Mouse (Mus musculus) brown adipose tissue, adult 24 weeks (tissue): ENCODE data around the gene Vkorc1. TPM values are rescaled to one million over a fixed set of nuclear protein-coding genes. Genes with fewer than 3 reads are reported as not detected.

Experiments used
- H3K27ac ChIP-seq: fragments of 200-500 bp; replicated peaks from 2 replicates; pipeline ENCODE4 v1.5.1; 2012; ENCODE audit warnings: low read depth, mild to moderate bottlenecking, low read length
- H3K4me1 ChIP-seq: fragments of 200-500 bp; 2 replicates; pipeline ENCODE4 v1.6.1; 2012; ENCODE audit warnings: low read length, mixed read lengths; ENCODE audit not compliant: control insufficient read depth, insufficient read depth, insufficient read length
- H3K4me3 ChIP-seq: fragments of 200-500 bp; 2 replicates; pipeline ENCODE4 v1.5.1; 2012; ENCODE audit warnings: low read depth, mild to moderate bottlenecking, low read length, moderate library complexity; ENCODE audit not compliant: insufficient read depth
- polyA plus RNA-seq: library from polyadenylated mRNA; stranded (reverse); fragments of >200 nt; gene quantifications from 2 replicates; pipeline ENCODE4 v1.2.4, GENCODE M21; 2012; ENCODE audit not compliant: missing spikeins, insufficient read depth, insufficient read length

Gene Vkorc1
- polyA plus RNA-seq, 1 experiment, result 86.0 TPM

DNA sequence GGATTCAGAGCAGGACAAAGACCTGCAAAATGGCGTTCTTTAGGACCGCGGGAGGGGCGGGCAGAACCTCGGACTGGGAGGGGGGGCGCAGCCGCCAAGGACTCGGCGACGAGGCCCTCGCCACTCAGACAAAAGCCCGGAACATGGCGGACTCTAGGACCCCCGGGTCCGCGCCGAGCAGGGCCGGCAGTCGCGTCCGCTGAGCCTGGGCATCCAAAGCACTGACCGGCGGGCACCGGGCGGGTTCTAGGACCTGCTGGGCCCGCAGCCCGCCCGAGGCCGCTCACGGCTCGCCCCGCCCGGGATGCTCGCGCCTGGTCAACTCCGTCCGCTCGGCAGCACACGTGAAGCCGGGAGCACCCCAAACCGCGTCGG lies 19.8 kb downstream of the Vkorc1 start:
- Histone ChIP-seq H3K4me1 (no peaks in the 10 kb centered on the region; the same call in 1 of the 2 replicates), H3K4me3 (peak overlapping the region; percentile 85), H3K27ac (peak overlapping the region; percentile 87)

DNA sequence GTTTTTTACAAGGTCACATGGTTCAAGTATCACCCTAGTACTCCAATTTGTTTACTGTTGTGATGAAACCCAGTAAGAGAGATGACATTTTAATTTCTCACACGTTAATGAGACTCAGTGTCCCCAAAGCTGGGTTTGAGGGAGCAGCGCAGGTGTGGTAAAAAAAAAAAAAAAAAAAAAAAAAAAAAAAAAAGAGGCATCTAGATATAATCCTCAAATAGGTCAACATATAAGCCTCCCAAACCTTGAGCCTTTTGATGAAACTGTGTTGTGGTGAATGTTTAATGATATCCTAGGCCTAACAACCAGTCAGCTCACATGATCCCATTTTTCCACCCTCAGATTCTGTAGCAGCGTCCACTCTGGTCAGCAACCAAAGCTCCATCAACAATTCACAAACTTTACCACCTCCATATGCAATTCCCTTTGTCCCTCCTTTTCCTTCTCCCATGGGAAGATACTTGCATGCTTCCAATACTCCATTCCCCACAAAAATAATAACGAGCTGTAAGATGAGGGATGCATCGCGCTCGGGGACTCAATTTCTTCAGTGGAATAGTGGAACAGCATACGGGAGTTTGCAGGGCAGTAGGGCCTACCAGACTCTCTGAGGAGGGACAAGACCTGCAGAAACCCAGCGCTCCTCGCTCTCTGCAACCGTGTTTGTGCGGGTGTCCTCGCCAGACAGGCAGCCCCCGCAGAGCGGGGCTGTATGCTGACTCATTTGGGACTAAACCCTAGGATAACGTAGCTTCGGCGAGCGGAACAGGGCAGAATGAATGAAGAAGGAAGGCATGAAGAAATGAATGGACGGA lies 20.4 kb downstream of the Vkorc1 start:
- Histone ChIP-seq H3K4me1 (no peaks in the 10 kb centered on the region; the same call in 1 of the 2 replicates), H3K27ac (no peak overlapping the region; the same call in 1 of the 2 replicates), H3K4me3 (peak overlapping the region; percentile 85)

DNA sequence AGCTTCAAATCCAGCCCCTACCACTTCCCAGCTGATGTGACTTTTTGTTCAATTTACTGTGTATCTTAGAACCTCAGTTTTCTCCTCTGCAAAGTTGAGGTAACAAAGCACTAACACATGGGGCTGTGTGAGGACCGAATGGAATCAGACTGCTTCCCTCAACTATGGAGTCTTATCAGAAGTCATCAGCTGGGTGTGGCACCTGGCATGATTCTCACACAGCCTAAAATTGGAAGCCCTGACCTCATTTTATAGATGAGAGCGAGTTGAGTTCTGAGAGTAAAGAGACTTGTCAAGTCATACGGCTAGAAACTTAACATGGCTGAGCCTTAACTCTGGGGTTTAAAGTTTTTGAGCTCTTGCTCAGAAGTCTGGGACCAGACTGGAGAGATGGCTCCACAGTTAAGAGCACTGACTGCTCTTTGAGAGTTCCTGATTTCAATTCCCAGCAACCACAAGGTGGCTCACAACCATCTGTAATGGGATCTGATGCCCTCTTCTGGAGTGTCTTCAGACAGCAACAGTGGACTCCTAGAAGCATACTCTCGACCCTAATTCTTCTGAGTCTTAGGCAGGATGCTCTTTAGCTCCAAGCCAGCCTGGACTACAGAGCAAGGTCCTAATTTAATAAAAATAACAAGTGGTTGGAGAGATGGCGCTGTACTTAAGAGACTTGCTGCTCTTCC lies 25.1 kb downstream of the Vkorc1 start:
- H3K27ac ChIP-seq, result no peak overlapping the region
- H3K4me1 ChIP-seq, result no peaks in the 10 kb centered on the region; the same call in 1 of the 2 replicates
- no peak overlapping the region for H3K4me3 ChIP-seq

DNA sequence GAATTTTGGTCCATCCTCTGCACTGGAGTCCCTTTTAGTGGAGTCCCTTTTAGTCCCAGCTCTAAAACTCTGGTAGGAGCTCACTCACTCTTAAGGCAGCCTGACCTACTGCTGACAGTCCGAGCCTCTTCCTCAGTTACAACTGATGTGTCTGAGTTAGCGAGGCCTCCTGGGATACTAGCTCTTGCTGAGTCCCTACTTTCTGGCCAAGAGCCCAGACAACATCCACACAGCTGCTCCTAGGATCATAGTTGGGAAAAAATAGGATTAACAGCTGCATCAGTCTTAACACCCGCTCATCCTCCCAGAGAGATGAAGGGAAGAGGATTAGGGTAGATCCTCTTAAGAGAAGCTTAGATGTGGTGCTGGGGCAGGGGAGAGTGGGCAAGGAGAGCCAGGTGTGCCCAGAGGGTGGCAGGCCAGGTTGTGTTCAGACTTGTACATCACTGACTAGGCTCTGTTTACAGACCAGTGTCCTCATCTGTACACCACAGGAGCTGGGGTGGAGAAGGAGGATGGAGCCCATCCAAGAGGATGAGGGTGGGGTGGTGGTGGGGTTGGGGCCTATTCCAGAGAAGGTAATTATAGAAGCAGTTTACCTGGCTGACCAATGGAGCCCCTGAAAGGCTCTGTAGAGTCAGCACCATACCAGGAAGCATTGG lies 26.1 kb downstream of the Vkorc1 start:
- Histone ChIP-seq H3K27ac (no peak overlapping the region), H3K4me3 (no peak overlapping the region)

DNA sequence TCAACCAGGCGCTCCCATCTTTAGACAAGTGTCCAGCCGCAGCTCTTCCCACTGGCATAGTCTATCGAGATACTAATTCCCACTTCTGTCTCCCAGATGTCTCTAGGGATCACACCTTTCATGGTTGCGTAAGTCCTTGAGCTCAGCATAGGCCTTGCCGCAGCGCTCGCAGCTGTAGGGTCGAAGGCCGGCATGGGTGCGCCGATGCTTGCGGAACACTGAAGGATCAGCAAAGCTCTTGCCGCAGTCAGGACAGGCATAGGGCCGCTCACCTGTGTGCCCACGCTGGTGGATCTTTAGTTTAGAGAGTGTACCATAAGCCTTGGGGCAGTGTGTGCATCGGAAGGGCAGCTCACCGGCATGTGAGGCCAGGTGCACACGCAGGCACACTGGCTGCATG lies 27.8 kb downstream of the Vkorc1 start:
- no peaks in the 10 kb centered on the region for H3K4me1 ChIP-seq
- H3K27ac ChIP-seq, result no peak overlapping the region
- no peak overlapping the region for H3K4me3 ChIP-seq

More for the DNA sequence above, 26.1 kb downstream of the Vkorc1 start:
- H3K4me1 ChIP-seq, result no peaks in the 10 kb centered on the region

DNA sequence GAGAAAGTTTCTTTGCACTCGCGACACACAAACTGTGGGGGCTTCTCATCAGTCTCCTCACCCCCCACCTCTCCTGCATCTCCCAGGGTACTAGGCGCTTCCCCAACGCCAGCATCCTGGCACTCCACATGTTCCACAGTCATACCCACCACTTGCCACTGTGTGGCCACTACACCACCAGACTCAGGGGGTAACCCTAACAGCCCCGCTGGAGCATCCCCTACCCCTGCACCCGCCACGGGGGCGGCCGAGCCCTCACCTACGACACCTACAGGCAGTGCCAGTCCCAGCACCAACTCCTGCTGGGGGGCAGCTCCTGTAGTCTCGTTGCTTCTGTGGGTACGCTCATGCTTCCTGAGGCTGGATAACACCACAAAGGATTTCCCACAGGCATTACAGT lies 29.0 kb downstream of the Vkorc1 start:
- Histone ChIP-seq H3K4me3 (no peak overlapping the region), H3K4me1 (no peaks in the 10 kb centered on the region), H3K27ac (no peak overlapping the region)

DNA sequence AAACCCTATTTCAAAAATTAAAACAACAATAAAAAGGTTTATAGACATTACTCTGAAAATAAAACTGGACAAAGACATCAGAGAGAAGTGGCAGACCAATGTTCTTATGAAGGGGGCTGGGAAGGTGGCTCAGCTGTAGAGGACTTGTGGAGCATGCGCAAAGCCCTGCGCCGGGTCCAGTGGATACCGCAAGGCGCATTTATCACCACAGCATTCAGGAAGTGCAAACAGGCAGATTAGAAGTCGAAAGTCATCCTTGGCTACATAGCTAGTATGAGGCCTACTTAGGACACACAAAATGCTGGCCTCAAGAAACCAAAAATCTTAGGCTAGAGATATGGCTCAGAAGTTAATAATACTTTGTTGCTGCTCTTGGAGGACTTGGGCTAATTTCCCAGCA lies 37.2 kb downstream of the Vkorc1 start:
- no peak overlapping the region for H3K4me3 ChIP-seq
- no peak overlapping the region for H3K27ac ChIP-seq
- H3K4me1 ChIP-seq, result no peaks in the 10 kb centered on the region

DNA sequence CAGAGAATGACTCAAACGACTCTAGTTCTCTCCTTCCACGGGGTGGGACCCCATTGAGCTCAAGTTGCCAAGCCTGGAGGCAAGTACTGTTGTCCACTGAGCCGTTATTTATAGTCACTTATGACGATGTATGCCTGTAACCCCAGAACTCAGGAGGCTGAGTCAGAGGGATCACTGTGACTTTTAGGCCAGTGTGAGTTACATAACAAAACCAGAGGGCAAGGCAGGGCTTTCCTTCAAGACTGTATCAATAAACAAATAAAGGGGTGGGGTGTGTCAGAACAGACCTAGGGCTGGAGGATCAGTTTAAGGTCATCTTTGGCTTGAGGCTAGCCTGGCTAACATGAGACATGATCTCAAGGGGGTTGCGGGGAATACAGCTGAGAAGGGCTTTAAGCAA lies 44.5 kb downstream of the Vkorc1 start:
- no peak overlapping the region for H3K4me3 ChIP-seq
- peak overlapping the region; percentile 60 for H3K27ac ChIP-seq
- H3K4me1 ChIP-seq, result 0 out of 2 replicates have a peak, but pooled peaks cover 4% of the 10 kb centered on the region

DNA sequence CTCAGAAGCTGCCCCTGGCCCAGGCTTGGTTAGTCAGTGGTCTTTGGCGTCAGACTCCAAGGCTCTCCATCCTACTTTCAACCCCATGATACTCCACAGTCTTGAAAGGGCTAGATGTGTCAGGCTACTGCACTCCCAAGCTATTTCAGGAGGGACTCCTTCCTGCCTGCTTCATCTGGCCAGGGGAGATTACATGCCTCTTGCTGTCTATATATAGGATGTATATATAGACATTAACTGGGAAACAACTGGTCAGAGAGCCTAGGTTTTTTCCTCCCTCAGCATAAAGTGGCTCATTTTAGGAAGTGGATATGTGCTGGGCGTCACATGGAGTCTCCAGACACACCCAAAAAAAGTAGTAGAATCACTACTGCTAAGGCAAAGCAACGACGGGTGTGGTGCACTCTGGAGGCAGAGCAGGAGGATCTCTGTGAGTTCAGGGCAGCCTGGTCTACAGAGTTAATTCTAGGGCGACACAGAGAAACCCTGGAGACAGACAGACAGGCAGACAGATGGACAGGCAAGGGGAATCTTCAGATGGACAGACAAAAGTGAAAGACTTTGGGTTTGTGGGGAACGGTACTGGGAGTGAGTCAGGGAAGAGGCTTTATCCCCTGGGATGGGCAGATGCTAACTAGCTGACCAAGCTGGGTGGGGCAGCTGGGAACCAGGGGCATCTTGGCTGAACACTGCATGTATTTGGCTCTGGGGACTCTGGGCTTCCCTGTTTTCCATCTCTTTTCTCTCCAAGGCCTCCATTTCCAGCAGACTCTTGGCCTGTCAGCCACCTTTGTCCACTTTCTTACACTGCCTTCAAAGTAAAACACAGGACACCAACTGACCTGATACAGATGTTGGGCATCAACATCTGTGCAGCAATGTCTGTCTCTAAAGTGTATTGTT lies 45.2 kb downstream of the Vkorc1 start:
- Histone ChIP-seq H3K4me3 (no peak overlapping the region), H3K4me1 (0 out of 2 replicates have a peak, but pooled peaks cover 4% of the 10 kb centered on the region), H3K27ac (peak overlapping the region; percentile 60)

Other genes starting within 250 kb of the Vkorc1 start
- 15.7 and 17.4 TPM in 2 replicates for gene Bcl7c, start 186.7 kb downstream of the Vkorc1 start, polyA plus RNA-seq
- gene Ctf1, start 182.9 kb downstream of the Vkorc1 start, polyA plus RNA-seq, result 7.3 and 10.5 TPM in 2 replicates
- gene Ctf2, start 163.5 kb downstream of the Vkorc1 start, polyA plus RNA-seq, result not detected in 2 replicates
- gene Fbxl19, start 151.1 kb downstream of the Vkorc1 start, polyA plus RNA-seq, result 2.7 and 3.2 TPM in 2 replicates
- 16.8 and 23.1 TPM in 2 replicates for gene Orai3, start 125.8 kb downstream of the Vkorc1 start, polyA plus RNA-seq
- 11.7 and 13.6 TPM in 2 replicates for gene Setd1a, start 118.9 kb downstream of the Vkorc1 start, polyA plus RNA-seq
- gene Gm49388, start 110.0 kb downstream of the Vkorc1 start, polyA plus RNA-seq, result 0.54 TPM in 1 of 2 replicates, not detected in the other
- 39.6 and 47.1 TPM in 2 replicates for gene Hsd3b7, start 95.0 kb downstream of the Vkorc1 start, polyA plus RNA-seq
- 89.1 and 91.8 TPM in 2 replicates for gene Stx4a, start 71.3 kb downstream of the Vkorc1 start, polyA plus RNA-seq
- 4.8 and 8.4 TPM in 2 replicates for gene Stx1b, start 71.1 kb downstream of the Vkorc1 start, polyA plus RNA-seq
- gene Zfp646, start 19.4 kb downstream of the Vkorc1 start, polyA plus RNA-seq, result 6.3 and 6.8 TPM in 2 replicates
- gene Zfp668, start 18.8 kb downstream of the Vkorc1 start, polyA plus RNA-seq, result 1.4 TPM in 2 replicates
- 0.67 and 1.1 TPM in 2 replicates for gene Prss53, start 4.6 kb downstream of the Vkorc1 start, polyA plus RNA-seq
- not detected in 2 replicates for gene Gm21974, start 163 bp downstream of the Vkorc1 start, polyA plus RNA-seq
- gene Bckdk, start 8.5 kb upstream of the Vkorc1 start, polyA plus RNA-seq, result 202 and 239 TPM in 2 replicates
- 17.9 and 21.4 TPM in 2 replicates for gene Kat8, start 16.9 kb upstream of the Vkorc1 start, polyA plus RNA-seq
- gene Prss8, start 34.5 kb upstream of the Vkorc1 start, polyA plus RNA-seq, result 0.79 TPM in 1 of 2 replicates, not detected in the other
- 20.2 and 23.7 TPM in 2 replicates for gene Prss36, start 51.1 kb upstream of the Vkorc1 start, polyA plus RNA-seq
- 250 and 260 TPM in 2 replicates for gene Fus, start 71.8 kb upstream of the Vkorc1 start, polyA plus RNA-seq
- 0.79 and 3.6 TPM in 2 replicates for gene Pycard, start 98.2 kb upstream of the Vkorc1 start, polyA plus RNA-seq
- 0.48 and 2.6 TPM in 2 replicates for gene Trim72, start 108.3 kb upstream of the Vkorc1 start, polyA plus RNA-seq
- gene Itgam, start 167.0 kb upstream of the Vkorc1 start, polyA plus RNA-seq, result 4.6 and 6.0 TPM in 2 replicates
- not detected in 2 replicates for gene Gm49368, start 167.1 kb upstream of the Vkorc1 start, polyA plus RNA-seq
- gene Itgax, start 233.9 kb upstream of the Vkorc1 start, polyA plus RNA-seq, result 0.75 TPM in 1 of 2 replicates, not detected in the other